Mouse (Mus musculus) forebrain, postnatal 0 days (tissue): ENCODE data around the gene Adprh. TPM values are rescaled to one million over a fixed set of nuclear protein-coding genes. Genes with fewer than 3 reads are reported as not detected.

Experiments
- ATAC-seq: fragments of 200-750 bp; cut with Nextera tagmentation; 2 replicates; pipeline ENCODE4 v1.8.0; 2017; ENCODE audit warnings: mild to moderate bottlenecking, moderate library complexity
- DNase-seq: peaks from one replicate; pipeline ENCODE4 v3.0.0-alpha.2; 2015
- H3K27ac ChIP-seq: fragments of 300-500 bp; sonication (generic); 2 replicates; pipeline ENCODE4 v1.5.1; 2014; ENCODE audit warnings: low read depth, mild to moderate bottlenecking, antibody characterized with exemption, low read length, moderate library complexity, mixed read lengths
- H3K27me3 ChIP-seq: fragments of 300-500 bp; sonication (generic); 2 replicates; pipeline ENCODE4 v1.6.1; 2014; ENCODE audit warnings: mild to moderate bottlenecking, low read length, mixed read lengths; ENCODE audit not compliant: insufficient read depth
- H3K36me3 ChIP-seq: fragments of 300-500 bp; sonication (generic); 2 replicates; pipeline ENCODE4 v1.6.1; 2014; ENCODE audit warnings: mild to moderate bottlenecking, moderate library complexity; ENCODE audit not compliant: insufficient read depth
- H3K4me1 ChIP-seq: fragments of 300-500 bp; sonication (generic); 2 replicates; pipeline ENCODE4 v1.6.1; 2014; ENCODE audit warnings: antibody characterized with exemption; ENCODE audit not compliant: insufficient read depth
- H3K4me2 ChIP-seq: fragments of 300-500 bp; sonication (generic); 2 replicates; pipeline ENCODE4 v1.6.1; 2014; ENCODE audit warnings: low read depth, mild to moderate bottlenecking, moderate library complexity
- H3K4me3 ChIP-seq: fragments of 300-500 bp; sonication (generic); 2 replicates; pipeline ENCODE4 v1.5.1; 2014; ENCODE audit warnings: low read depth, low read length, mixed read lengths
- H3K9ac ChIP-seq: fragments of 300-500 bp; sonication (generic); 2 replicates; pipeline ENCODE4 v1.6.1; 2014; ENCODE audit warnings: mild to moderate bottlenecking
- H3K9me3 ChIP-seq: fragments of 300-500 bp; sonication (generic); 2 replicates; pipeline ENCODE4 v1.6.1; 2016; ENCODE audit warnings: low read length
- CTCF ChIP-seq: sonication (generic); IDR thresholded peaks from 2 replicates; pipeline ENCODE4 v1.5.1; 2016; ENCODE audit warnings: antibody characterized with exemption, control low read depth, low read depth
- WGBS: fragments of 180-500 bp; shearing (Covaris S2); extraction: QIAGEN DNeasy Blood & Tissue Kit; methylation state at CpG from one replicate; pipeline ENCODE4 v1.1.7; 2014; 5-methylcytosine and 5-hydroxymethylcytosine counted together
- polyA plus RNA-seq: library from polyadenylated mRNA; unstranded; fragments of >200 nt; fragmentation: Nextera tagmentation; extraction: Ambion mirVana; gene quantifications from 2 replicates; pipeline ENCODE4 v1.2.1, GENCODE M21; 2015
- total RNA-seq: library from RNA; depleted of rRNA; stranded (reverse); fragments of >200 nt; gene quantifications from 2 replicates; pipeline ENCODE4 v1.2.3, GENCODE M21; 2014; rRNA removed

Gene Adprh
- total and polyA plus RNA-seq, 2 experiments from 2014 or later, result 40.8 to 134 TPM

DNA sequence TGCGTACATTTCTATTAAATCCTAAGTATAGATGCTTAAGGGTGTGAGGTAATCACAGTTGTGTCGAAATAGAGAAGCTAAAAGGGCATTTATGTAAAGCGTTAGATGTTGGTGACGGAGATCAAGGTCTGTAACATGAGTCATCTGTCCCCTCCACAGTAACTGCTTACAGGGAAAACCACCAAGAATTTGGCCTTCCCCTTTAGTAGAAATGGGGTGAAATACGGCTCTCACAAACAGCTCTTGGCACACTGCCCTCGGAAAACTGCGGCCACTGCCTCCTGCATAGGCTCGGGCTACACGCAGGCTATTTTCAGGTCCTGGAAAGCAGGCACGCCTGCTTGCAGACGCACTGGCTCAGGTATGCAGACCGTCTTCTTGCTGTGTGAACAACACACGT is 56.3 kb downstream of the Adprh start:
- 54% methylated on average over 13 of the region's 13 CpGs for WGBS
- ATAC-seq (no peak), DNase-seq (peak; percentile 14)
- no peaks in the 10 kb centered on the region for H3K9me3 ChIP-seq
- no peak for TF ChIP-seq CTCF
- no peaks in the 10 kb centered on the region for H3K36me3 ChIP-seq
- H3K4me1 ChIP-seq, result peaks cover 11% of the 10 kb centered on the region
- no peaks in the 10 kb centered on the region for H3K27me3 ChIP-seq
- no peak overlapping the region for H3K27ac ChIP-seq
- no peak overlapping the region for H3K9ac ChIP-seq
- no peak overlapping the region for H3K4me2 ChIP-seq
- H3K4me3 ChIP-seq, result no peak overlapping the region

DNA sequence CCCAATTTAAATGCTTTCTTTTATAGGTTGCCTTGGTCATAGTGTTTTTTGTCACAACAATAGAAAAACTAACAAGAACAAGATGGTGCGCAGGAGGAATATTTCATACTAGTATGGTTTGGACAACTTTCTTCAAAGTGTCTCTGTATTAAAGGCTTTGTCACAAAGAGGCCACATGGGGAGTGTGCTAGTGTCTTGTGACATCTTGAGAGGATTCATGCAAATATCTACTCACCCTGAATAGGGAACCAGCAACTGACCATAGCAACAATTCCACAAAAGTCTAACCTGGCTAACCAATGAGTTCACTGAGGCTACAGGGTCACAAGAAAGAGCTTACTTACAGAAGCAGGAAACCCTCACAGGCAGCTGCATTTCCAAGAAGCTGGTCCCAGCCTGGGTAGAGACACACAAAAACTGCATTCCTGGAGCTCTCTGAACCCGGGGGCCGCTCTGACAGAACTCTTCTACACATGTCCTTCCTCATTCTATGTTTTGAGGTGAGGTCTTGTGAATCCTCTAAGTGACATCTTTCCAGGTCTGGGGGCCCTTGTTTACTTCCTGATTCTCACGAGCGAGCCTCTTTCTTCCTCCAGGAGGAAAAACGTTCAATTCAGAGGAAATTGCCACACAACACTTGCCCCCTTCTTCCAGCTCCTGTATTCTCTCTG is 57.3 kb downstream of the Adprh start:
- no peak for DNase-seq
- Histone ChIP-seq H3K4me1 (peaks cover 10% of the 10 kb centered on the region), H3K27ac (no peak overlapping the region), H3K9ac (no peak overlapping the region), H3K4me2 (no peak overlapping the region), H3K36me3 (no peaks in the 10 kb centered on the region), H3K4me3 (no peak overlapping the region), H3K27me3 (no peaks in the 10 kb centered on the region), H3K9me3 (no peaks in the 10 kb centered on the region)
- ATAC-seq, result no peak
- TF ChIP-seq CTCF, result no peak
- 72% methylated on average over 6 of the region's 6 CpGs for WGBS

DNA sequence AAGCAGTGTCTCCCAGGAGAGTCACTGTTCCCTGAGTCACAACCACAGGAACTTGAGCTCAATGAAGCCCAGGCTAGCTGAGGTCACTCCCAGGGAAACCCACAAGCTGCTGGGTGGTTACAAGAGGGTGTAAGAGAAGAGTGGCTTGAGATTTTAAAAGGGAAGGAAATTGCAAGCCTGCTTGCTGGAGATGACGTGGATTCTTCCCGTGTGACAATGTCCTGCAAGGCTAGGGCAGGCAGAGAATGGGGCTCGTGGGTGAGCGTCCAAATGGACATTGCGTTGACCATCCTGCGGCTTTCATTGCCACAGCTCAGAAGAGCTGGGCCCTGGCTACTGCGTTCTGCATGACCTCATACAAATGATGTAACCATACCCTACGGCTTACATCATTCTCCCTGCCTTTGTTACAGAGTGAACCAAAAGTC is 58.3 kb downstream of the Adprh start:
- no peak for ATAC-seq
- Histone ChIP-seq H3K4me1 (no peaks in the 10 kb centered on the region), H3K9ac (no peak overlapping the region), H3K36me3 (no peaks in the 10 kb centered on the region), H3K9me3 (no peaks in the 10 kb centered on the region), H3K4me2 (no peak overlapping the region), H3K27ac (no peak overlapping the region), H3K4me3 (no peak overlapping the region), H3K27me3 (no peaks in the 10 kb centered on the region)
- no peak for TF ChIP-seq CTCF
- DNase-seq, result no peak
- WGBS, result 84% methylated on average over 8 of the region's 8 CpGs

Other genes with a start within 250 kb of the Adprh start
- not detected in 2 replicates for gene Nr1i2, start 157.9 kb downstream of the Adprh start, total RNA-seq
- not detected in 2 replicates for gene Nr1i2, start 157.9 kb downstream of the Adprh start, polyA plus RNA-seq
- 1.2 and 2.6 TPM in 2 replicates for gene Maats1, start 110.6 kb downstream of the Adprh start, total RNA-seq
- gene Maats1, start 110.6 kb downstream of the Adprh start, polyA plus RNA-seq, result 0.91 and 1.5 TPM in 2 replicates
- 12.9 and 51.7 TPM in 2 replicates for gene Cox17, start 105.7 kb downstream of the Adprh start, total RNA-seq
- 80.3 and 102 TPM in 2 replicates for gene Cox17, start 105.7 kb downstream of the Adprh start, polyA plus RNA-seq
- gene Gm21987, start 105.7 kb downstream of the Adprh start, total RNA-seq, result not detected in 2 replicates
- gene Gm21987, start 105.7 kb downstream of the Adprh start, polyA plus RNA-seq, result not detected in 2 replicates
- 0.14 and 0.38 TPM in 2 replicates for gene Popdc2, start 90.5 kb downstream of the Adprh start, total RNA-seq
- 0.39 TPM in 2 replicates for gene Popdc2, start 90.5 kb downstream of the Adprh start, polyA plus RNA-seq
- 1.2 and 2.5 TPM in 2 replicates for gene Pla1a, start 19.6 kb downstream of the Adprh start, total RNA-seq
- 0.74 and 1.0 TPM in 2 replicates for gene Pla1a, start 19.6 kb downstream of the Adprh start, polyA plus RNA-seq
- 0.31 and 0.86 TPM in 2 replicates for gene Cd80, start 2.9 kb upstream of the Adprh start, total RNA-seq
- gene Cd80, start 2.9 kb upstream of the Adprh start, polyA plus RNA-seq, result 0.25 and 0.30 TPM in 2 replicates
- 30.3 and 34.3 TPM in 2 replicates for gene Timmdc1, start 70.0 kb upstream of the Adprh start, total RNA-seq
- 22.2 and 27.2 TPM in 2 replicates for gene Timmdc1, start 70.0 kb upstream of the Adprh start, polyA plus RNA-seq
- 38.4 and 47.5 TPM in 2 replicates for gene Poglut1, start 97.6 kb upstream of the Adprh start, total RNA-seq
- gene Poglut1, start 97.6 kb upstream of the Adprh start, polyA plus RNA-seq, result 29.8 and 36.5 TPM in 2 replicates
- gene Tmem39a, start 106.0 kb upstream of the Adprh start, total RNA-seq, result 12.1 and 16.2 TPM in 2 replicates
- gene Tmem39a, start 106.0 kb upstream of the Adprh start, polyA plus RNA-seq, result 14.4 and 16.2 TPM in 2 replicates